Mouse (Mus musculus) midbrain, embryonic 11.5 days (tissue): ENCODE data around the gene Unc5c. TPM values are rescaled to one million over a fixed set of nuclear protein-coding genes. Genes with fewer than 3 reads are reported as not detected.
A peak's percentile ranks its signal among the peaks of the same experiment; 100 is the strongest.

Source experiments
- ATAC-seq: fragments of 200-750 bp; cut with Nextera tagmentation; 2 replicates; pipeline ENCODE4 v1.8.0; 2017; ENCODE audit warnings: moderate TSS enrichment, moderate library complexity; ENCODE audit not compliant: low FRiP score
- DNase-seq: peaks from one replicate; pipeline ENCODE4 v3.0.0; 2015; ENCODE audit warnings: low spot score; ENCODE audit errors: missing footprints
- H3K27ac ChIP-seq: fragments of 300-500 bp; sonication (generic); 2 replicates; pipeline ENCODE4 v1.5.1; 2014; ENCODE audit warnings: low read depth, low read length
- H3K27me3 ChIP-seq: fragments of 300-500 bp; sonication (generic); 2 replicates; pipeline ENCODE4 v1.6.1; 2014; ENCODE audit warnings: mild to moderate bottlenecking, low read length, moderate library complexity, mixed read lengths; ENCODE audit not compliant: control insufficient read depth, insufficient read depth
- H3K36me3 ChIP-seq: fragments of 300-500 bp; sonication (generic); 2 replicates; pipeline ENCODE4 v1.6.1; 2014; ENCODE audit warnings: mild to moderate bottlenecking, low read length, moderate library complexity, mixed read lengths; ENCODE audit not compliant: control insufficient read depth, insufficient read depth
- H3K4me1 ChIP-seq: fragments of 300-500 bp; sonication (generic); 2 replicates; pipeline ENCODE4 v1.6.1; 2014; ENCODE audit warnings: low read length; ENCODE audit not compliant: control insufficient read depth, insufficient read depth
- H3K4me2 ChIP-seq: fragments of 300-500 bp; sonication (generic); 2 replicates; pipeline ENCODE4 v1.6.1; 2014; ENCODE audit warnings: mild to moderate bottlenecking, moderate library complexity
- H3K4me3 ChIP-seq: fragments of 300-500 bp; sonication (generic); 2 replicates; pipeline ENCODE4 v1.5.1; 2014; ENCODE audit warnings: low read depth, low read length
- H3K9ac ChIP-seq: fragments of 300-500 bp; sonication (generic); 2 replicates; pipeline ENCODE4 v1.6.1; 2014; ENCODE audit warnings: low read length
- H3K9me3 ChIP-seq: fragments of 300-500 bp; sonication (generic); 2 replicates; pipeline ENCODE4 v1.6.1; 2016; ENCODE audit warnings: low read length; ENCODE audit not compliant: control insufficient read depth
- WGBS: fragments of 180-500 bp; shearing (Covaris S2); extraction: QIAGEN DNeasy Blood & Tissue Kit; methylation state at CpG from one replicate; pipeline ENCODE4 v1.1.7; 2014; 5-methylcytosine and 5-hydroxymethylcytosine counted together
- polyA plus RNA-seq: library from polyadenylated mRNA; unstranded; fragments of >200 nt; fragmentation: Nextera tagmentation; extraction: Ambion mirVana; gene quantifications from 2 replicates; pipeline ENCODE4 v1.2.1, GENCODE M21; 2014

Gene Unc5c
- polyA plus RNA-seq, 1 experiment from 2014 or later = 8.2 TPM

DNA sequence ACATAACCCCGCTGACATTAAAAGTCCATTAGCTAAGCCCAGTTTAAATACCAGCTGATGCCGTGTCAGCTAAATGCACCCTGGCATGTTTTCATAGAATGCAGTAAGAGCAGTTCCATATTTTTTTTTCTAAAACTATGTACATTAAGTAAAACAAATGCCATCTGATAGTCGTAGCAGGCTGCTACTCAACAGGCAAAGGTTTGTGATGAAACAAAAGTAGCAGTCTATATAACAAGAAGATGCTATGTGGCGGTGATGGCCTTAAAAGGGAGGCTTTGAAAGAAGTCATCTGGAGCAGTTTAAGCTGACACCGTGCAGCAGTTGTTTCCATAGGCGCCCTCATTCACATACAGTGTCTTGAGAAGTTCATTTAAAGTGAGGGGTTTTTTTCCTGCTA, 10.9 kb downstream of the Unc5c start:
- H3K9me3 ChIP-seq = no peaks in the 10 kb centered on the region
- no peaks in the 10 kb centered on the region for H3K27me3 ChIP-seq
- no peak overlapping the region for H3K4me2 ChIP-seq
- ATAC-seq = no peak
- peak; percentile 71 for DNase-seq
- no peak overlapping the region for H3K9ac ChIP-seq
- H3K4me3 ChIP-seq = no peak overlapping the region
- no peaks in the 10 kb centered on the region for H3K36me3 ChIP-seq
- no peak overlapping the region for H3K27ac ChIP-seq
- no peaks in the 10 kb centered on the region for H3K4me1 ChIP-seq
- 73% methylated on average over 6 of the region's 6 CpGs for WGBS

DNA sequence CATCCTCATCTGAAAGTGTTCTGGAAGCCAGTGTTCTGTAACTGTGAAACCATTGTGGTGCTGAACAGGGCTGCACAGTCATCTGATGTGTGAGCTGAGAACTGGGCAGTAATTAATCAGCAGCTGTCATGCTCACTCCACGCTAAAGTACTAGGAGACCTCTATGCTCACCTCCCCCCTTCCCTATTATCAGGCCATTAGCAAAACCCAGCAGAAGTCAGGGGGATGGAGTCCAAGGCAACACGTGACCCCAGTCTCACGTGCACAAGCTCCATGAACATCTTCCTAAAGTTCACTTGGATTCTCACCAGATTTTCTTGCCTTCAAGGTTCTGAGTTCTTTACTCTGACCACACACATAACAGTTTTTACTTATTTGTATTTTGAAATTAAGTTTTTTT, 11.7 kb downstream of the Unc5c start:
- DNase-seq = peak; percentile 70
- ATAC-seq = no peak
- WGBS = 71% methylated on average over 3 of the region's 3 CpGs

DNA sequence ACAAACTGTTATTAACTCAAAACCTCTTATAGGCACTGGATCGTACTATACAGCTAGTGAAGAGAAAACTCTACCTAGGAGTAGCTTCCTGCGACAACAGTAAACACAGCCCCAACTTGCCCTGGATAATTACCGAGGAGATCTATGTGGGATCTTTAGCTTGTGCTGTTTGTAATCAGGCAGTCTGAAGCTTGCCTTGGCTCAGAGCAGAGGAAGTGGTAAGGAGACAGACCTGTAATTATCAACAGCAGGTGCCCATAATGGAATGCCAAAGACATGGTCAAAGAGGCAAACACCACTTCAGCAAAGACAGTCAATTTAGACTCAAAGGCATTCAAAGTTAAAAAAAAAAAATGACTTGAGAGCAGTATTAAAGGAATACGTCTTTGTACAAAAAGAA, 17.4 kb downstream of the Unc5c start:
- Histone ChIP-seq H3K9ac (no peak overlapping the region), H3K9me3 (no peaks in the 10 kb centered on the region), H3K27ac (no peak overlapping the region), H3K4me1 (no peaks in the 10 kb centered on the region), H3K4me3 (no peak overlapping the region), H3K27me3 (no peaks in the 10 kb centered on the region), H3K36me3 (no peaks in the 10 kb centered on the region), H3K4me2 (no peak overlapping the region)
- WGBS = 84% methylated on average over 4 of the region's 4 CpGs
- DNase-seq (no peak), ATAC-seq (no peak)

More for the DNA sequence above, 11.7 kb downstream of the Unc5c start:
- Histone ChIP-seq H3K36me3 (no peaks in the 10 kb centered on the region), H3K9ac (no peak overlapping the region), H3K27me3 (no peaks in the 10 kb centered on the region), H3K4me2 (no peak overlapping the region), H3K4me3 (no peak overlapping the region), H3K4me1 (no peaks in the 10 kb centered on the region), H3K27ac (no peak overlapping the region), H3K9me3 (no peaks in the 10 kb centered on the region)

DNA sequence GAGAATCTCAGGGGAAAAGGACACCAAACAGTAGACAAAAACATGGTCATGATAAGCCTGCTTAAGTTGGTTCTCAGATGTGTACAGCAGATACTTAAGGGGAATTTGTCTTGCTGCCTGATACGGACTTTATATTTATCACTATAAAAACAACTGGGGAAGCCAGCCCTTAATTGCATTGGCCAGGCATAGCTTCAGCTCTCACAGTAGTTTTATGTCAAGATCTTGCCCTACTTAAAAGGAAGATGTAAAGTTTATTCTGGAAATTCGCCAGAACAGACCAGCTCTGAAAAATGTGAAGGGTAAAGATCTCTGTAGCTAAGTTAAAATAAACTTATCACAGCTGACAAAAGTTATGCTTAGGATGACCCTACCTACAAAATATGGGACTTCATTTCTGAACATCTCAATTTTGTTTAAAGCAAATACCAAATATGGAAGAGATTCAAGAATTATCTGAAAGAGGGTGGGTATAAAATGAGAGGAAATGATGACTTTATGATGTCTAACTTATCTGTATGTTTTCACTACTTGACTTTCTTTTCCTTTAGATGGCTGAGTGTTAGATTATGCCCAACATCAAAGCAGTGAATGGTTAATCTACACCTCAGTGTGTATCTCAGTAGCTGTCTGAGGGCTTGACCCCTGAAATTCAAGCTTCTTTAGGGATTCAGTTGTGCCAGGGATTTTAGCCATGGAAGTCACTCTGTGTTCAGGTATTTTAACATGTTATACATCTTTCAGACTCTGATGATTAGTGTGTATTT, 18.8 kb downstream of the Unc5c start:
- WGBS = 74% methylated on average over 2 of the region's 2 CpGs
- ATAC-seq = no peak

DNA sequence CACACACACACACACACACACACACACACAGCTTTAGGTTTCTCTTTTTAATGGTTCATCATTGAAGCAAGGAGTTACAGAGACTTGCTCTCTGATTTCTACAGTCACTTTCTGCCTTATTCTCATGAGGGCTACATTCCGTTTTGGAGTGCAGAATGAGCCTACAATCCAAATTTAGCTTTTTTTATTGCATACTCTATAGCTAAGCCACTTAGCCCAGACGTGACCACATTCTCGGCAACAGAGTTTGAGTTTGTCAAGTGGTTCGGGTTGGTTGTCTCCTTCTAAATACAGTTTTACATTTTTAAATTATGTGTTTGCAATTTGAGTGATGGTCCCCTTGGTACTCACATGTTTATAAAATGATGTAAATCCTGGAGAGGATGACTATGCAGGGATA, 20.2 kb downstream of the Unc5c start:
- Histone ChIP-seq H3K27ac (no peak overlapping the region), H3K9ac (no peak overlapping the region), H3K4me1 (no peaks in the 10 kb centered on the region), H3K9me3 (no peaks in the 10 kb centered on the region), H3K27me3 (no peaks in the 10 kb centered on the region), H3K4me3 (no peak overlapping the region), H3K4me2 (no peak overlapping the region), H3K36me3 (no peaks in the 10 kb centered on the region)
- ATAC-seq (no peak), DNase-seq (peak; percentile 68)
- WGBS = 93% methylated on average over 4 of the region's 4 CpGs

More for the DNA sequence above, 18.8 kb downstream of the Unc5c start:
- peak; percentile 45 for DNase-seq
- Histone ChIP-seq H3K4me3 (no peak overlapping the region), H3K27ac (no peak overlapping the region), H3K4me1 (no peaks in the 10 kb centered on the region), H3K9me3 (no peaks in the 10 kb centered on the region), H3K9ac (no peak overlapping the region), H3K36me3 (no peaks in the 10 kb centered on the region), H3K27me3 (no peaks in the 10 kb centered on the region), H3K4me2 (no peak overlapping the region)

DNA sequence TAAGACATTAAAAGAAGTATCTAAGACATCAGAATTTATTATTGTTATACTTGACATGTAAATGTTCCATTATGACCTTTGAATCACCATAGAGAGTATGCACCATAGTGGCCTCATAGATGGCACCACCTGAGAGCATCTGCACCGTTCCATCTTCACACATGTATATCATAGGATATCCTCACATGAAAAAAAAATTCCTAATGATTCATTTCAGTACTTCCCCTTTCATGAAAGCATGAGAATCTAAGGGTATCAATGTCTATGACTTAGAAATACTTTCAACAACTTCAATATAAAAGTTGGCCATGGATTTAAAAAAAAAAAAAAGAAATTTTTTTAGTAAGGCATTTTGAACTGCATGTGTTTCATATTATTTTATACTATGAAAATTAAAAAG, 25.6 kb downstream of the Unc5c start:
- Histone ChIP-seq H3K4me1 (peaks cover 4% of the 10 kb centered on the region; the same call in 1 of the 2 replicates), H3K27ac (no peak overlapping the region), H3K4me2 (no peak overlapping the region), H3K36me3 (no peaks in the 10 kb centered on the region), H3K4me3 (no peak overlapping the region), H3K27me3 (no peaks in the 10 kb centered on the region), H3K9me3 (no peaks in the 10 kb centered on the region), H3K9ac (no peak overlapping the region)
- ATAC-seq (no peak), DNase-seq (peak; percentile 67)
- WGBS = 85% methylated on average over 1 of the region's 1 CpGs

DNA sequence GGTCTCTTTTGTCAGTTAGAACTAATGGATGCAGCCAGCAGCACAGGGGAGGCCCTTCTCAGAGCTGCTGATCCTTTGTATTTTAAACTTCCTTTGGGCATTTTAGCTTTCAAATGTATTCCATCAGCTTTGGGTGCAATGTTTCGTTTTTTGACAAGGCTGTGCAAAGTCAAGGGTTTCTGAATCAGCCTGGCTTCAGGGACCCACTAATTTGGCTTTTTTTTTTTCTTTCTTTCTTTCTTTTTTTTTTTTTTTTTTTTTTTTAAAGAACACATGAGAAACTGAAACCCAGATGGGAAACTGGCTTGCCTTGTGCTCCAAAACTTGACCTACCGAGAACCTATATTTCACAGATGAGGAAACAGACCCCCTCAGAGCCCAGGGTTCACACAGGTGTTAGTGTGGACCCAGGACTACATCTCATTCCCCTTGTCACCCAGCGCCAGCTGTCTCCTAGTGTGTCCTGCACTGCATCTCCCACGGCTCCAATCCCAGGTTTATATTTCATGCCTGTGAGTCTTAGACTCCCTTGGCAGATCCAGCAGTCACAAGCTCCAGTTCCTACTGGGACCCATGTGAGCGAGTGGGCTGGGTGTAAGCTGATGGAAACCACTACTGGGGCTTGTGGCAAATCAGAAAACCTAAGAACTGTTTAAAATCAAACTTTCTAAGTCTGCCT, 26.4 kb downstream of the Unc5c start:
- Histone ChIP-seq H3K4me3 (no peak overlapping the region), H3K27ac (no peak overlapping the region), H3K9ac (no peak overlapping the region), H3K27me3 (no peaks in the 10 kb centered on the region), H3K36me3 (no peaks in the 10 kb centered on the region), H3K4me1 (peaks cover 4% of the 10 kb centered on the region; the same call in 1 of the 2 replicates), H3K9me3 (no peaks in the 10 kb centered on the region), H3K4me2 (no peak overlapping the region)
- ATAC-seq (no peak), DNase-seq (peak; percentile 77)
- 53% methylated on average over 5 of the region's 5 CpGs for WGBS

DNA sequence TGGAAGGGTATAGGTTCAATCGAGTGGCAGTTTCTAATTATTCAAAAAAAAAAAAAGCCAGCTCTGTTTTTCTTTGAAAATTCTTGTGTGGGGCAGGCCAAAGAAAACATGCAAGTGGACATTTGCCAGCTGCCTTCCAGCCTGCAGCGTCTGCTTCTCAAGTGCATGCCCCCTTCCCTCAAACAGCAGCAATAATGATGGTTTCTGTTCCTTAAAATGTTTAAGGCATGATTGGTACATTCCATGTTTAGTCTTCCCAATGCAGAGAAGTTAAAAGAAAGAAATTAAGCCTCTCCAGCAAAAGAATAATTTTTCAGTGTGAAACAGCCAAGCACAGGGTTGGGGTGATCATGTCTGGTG, 26.9 kb downstream of the Unc5c start:
- no peaks in the 10 kb centered on the region for H3K9me3 ChIP-seq
- no peak overlapping the region for H3K9ac ChIP-seq
- H3K27ac ChIP-seq = no peak overlapping the region
- ATAC-seq (no peak), DNase-seq (no peak)
- H3K4me1 ChIP-seq = peaks cover 4% of the 10 kb centered on the region; the same call in 1 of the 2 replicates
- WGBS = 71% methylated on average over 2 of the region's 2 CpGs
- no peak overlapping the region for H3K4me3 ChIP-seq
- H3K4me2 ChIP-seq = no peak overlapping the region
- H3K27me3 ChIP-seq = no peaks in the 10 kb centered on the region
- H3K36me3 ChIP-seq = no peaks in the 10 kb centered on the region

DNA sequence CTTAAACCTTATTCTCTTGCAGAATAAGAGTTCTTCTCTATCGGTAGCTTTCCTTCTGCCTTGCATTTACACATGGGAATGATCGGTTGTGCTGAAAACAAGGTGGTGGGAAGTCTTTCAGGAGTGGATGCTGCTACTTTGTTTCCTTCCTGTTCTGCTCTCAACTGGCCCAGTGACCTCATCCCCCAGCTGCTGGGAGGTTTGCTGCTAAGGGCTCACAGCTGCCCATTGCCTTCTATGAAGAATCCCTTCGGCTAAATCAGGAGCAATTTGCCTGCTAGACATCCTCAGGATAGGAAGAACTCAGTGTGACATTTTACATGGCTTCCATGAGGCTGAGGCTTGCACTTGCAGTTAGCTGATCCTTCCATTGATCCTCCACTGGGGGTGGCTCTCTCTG, 28.0 kb downstream of the Unc5c start:
- Histone ChIP-seq H3K4me1 (peaks cover 4% of the 10 kb centered on the region; the same call in 1 of the 2 replicates), H3K9ac (no peak overlapping the region), H3K4me2 (no peak overlapping the region), H3K36me3 (no peaks in the 10 kb centered on the region), H3K9me3 (no peaks in the 10 kb centered on the region), H3K27ac (no peak overlapping the region), H3K27me3 (no peaks in the 10 kb centered on the region), H3K4me3 (no peak overlapping the region)
- no peak for ATAC-seq
- peak; percentile 81 for DNase-seq
- 81% methylated on average over 3 of the region's 3 CpGs for WGBS
